Mouse (Mus musculus) monocyte, adult 5-6 weeks (primary cell): ENCODE results near the gene Ireb2. TPM values are rescaled to one million over a fixed set of nuclear protein-coding genes. Genes with fewer than 3 reads are reported as not detected.

Experiments used
- total RNA-seq: library from RNA; stranded (forward); fragments of 200-1000, 200-491, 200-594 nt; gene quantifications from 3 replicates; pipeline ENCODE4 v1.2.3, GENCODE M21; 2017

The Ireb2 gene
- total RNA-seq, 1 experiment from 2014 or later: 21.2 TPM

Other genes with a start within 250 kb of the Ireb2 start
- gene Acsbg1, start 201.9 kb upstream of the Ireb2 start, total RNA-seq: 2.3 to 3.9 TPM (median 3.6 TPM) in 3 replicates
- gene Dnaja4, start 164.9 kb upstream of the Ireb2 start, total RNA-seq: 6.1 to 14.0 TPM (median 7.8 TPM) in 3 replicates
- gene Wdr61, start 129.3 kb upstream of the Ireb2 start, total RNA-seq: 32.9 to 54.9 TPM (median 49.8 TPM) in 3 replicates
- not detected in 3 replicates for gene Crabp1, start 99.0 kb upstream of the Ireb2 start, total RNA-seq
- gene Hykk, start 53.5 kb downstream of the Ireb2 start, total RNA-seq: 0.68 TPM in 1 of 3 replicates, not detected in the others
- gene Psma4, start 87.0 kb downstream of the Ireb2 start, total RNA-seq: 243 to 326 TPM (median 251 TPM) in 3 replicates
- not detected in 3 replicates for gene AY074887, start 87.2 kb downstream of the Ireb2 start, total RNA-seq
- gene Chrna5, start 117.1 kb downstream of the Ireb2 start, total RNA-seq: not detected in 3 replicates
- not detected in 3 replicates for gene Chrna3, start 162.8 kb downstream of the Ireb2 start, total RNA-seq
- 0.32 TPM in 1 of 3 replicates, not detected in the others for gene Chrnb4, start 185.0 kb downstream of the Ireb2 start, total RNA-seq